Mouse (Mus musculus) CH12.LX (cell line): ENCODE measurements at regions not wholly inside any gene's neighbourhood (a gene's known extent, or its start where the extent isn't known, plus 50 kb on each side); places are given as distances from the start of the nearest gene placed in this dataset.

Experiments
- DNase-seq: peaks from one replicate; pipeline ENCODE4 v3.0.0-alpha.2; 2013; ENCODE audit errors: extremely low read depth
- H3K27ac ChIP-seq: 2 replicates; pipeline ENCODE4 v1.5.1; 2012; ENCODE audit warnings: low read depth, mild to moderate bottlenecking, control low read depth, moderate library complexity; ENCODE audit not compliant: insufficient read depth
- H3K27me3 ChIP-seq: replicated peaks from 2 replicates; pipeline ENCODE3; 2012; ENCODE audit warnings: inconsistent platforms
- H3K36me3 ChIP-seq, 2 experiments: replicated peaks in 1 of 2; 2 replicates each; pipeline versions ENCODE3 to v1.6.1; 2012; ENCODE audit warnings: inconsistent platforms in 1 of 2, low read length in 1 of 2, mild to moderate bottlenecking in 1 of 2, mixed read lengths in 1 of 2, moderate library complexity in 1 of 2; ENCODE audit not compliant: control insufficient read depth in 1 of 2, insufficient read depth in 1 of 2
- H3K4me1 ChIP-seq, 2 experiments: 2 replicates each; pipeline ENCODE4 v1.6.1; 2012; ENCODE audit warnings: inconsistent platforms in 1 of 2, moderate library complexity in 1 of 2; ENCODE audit not compliant: insufficient read depth in 2 of 2, control insufficient read depth in 1 of 2
- H3K4me2 ChIP-seq: 2 replicates; pipeline ENCODE4 v1.6.1; 2012; ENCODE audit warnings: low read depth, mild to moderate bottlenecking, control low read depth; ENCODE audit not compliant: poor library complexity, insufficient read depth, severe bottlenecking
- H3K4me3 ChIP-seq, 3 experiments: fragments of 150-350 bp in 1 of 3; sonication (generic) in 1 of 3; replicated peaks in 1 of 3; 2 replicates each; pipeline versions ENCODE3 to v1.5.1; 2011 to 2012; ENCODE audit warnings: low read depth in 2 of 3, low read length in 2 of 3, mild to moderate bottlenecking in 2 of 3, moderate library complexity in 2 of 3, control low read depth in 1 of 3, improper control_type of control experiment in 1 of 3, inconsistent platforms in 1 of 3, mixed read lengths in 1 of 3; ENCODE audit not compliant: poor library complexity in 1 of 3
- H3K79me2 ChIP-seq: replicated peaks from 2 replicates; pipeline ENCODE4 v1.6.1; 2012; ENCODE audit warnings: mild to moderate bottlenecking, moderate library complexity; ENCODE audit not compliant: control insufficient read depth, poor library complexity, insufficient read depth, severe bottlenecking; ENCODE audit errors: extremely low read depth
- H3K9ac ChIP-seq: 2 replicates; pipeline ENCODE4 v1.6.1; 2012; ENCODE audit warnings: low read depth, mild to moderate bottlenecking, control low read depth, moderate library complexity; ENCODE audit not compliant: insufficient read depth
- H3K9me3 ChIP-seq: replicated peaks from 2 replicates; pipeline ENCODE3; 2012; ENCODE audit warnings: low read length, inconsistent platforms, mixed read lengths
- BHLHE40 ChIP-seq: IDR thresholded peaks from 2 replicates; pipeline ENCODE4 v1.6.1; 2011; ENCODE audit warnings: mild to moderate bottlenecking, low read depth, low read length, improper control_type of control experiment
- CHD2 ChIP-seq: IDR thresholded peaks from 2 replicates; pipeline ENCODE4 v1.6.1; 2011; ENCODE audit warnings: low read length, improper control_type of control experiment
- E2F4 ChIP-seq: IDR thresholded peaks from 2 replicates; pipeline ENCODE4 v1.6.1; 2011; ENCODE audit warnings: low read depth, low read length, improper control_type of control experiment; ENCODE audit not compliant: insufficient replicate concordance
- ELF1 ChIP-seq: IDR thresholded peaks from 2 replicates; pipeline ENCODE4 v1.6.1; 2014; ENCODE audit warnings: low read depth, mild to moderate bottlenecking, inconsistent platforms, low read length, improper control_type of control experiment
- EP300 ChIP-seq: IDR thresholded peaks from 2 replicates; pipeline ENCODE4 v1.6.1; 2011; ENCODE audit warnings: low read length, improper control_type of control experiment
- ETS1 ChIP-seq: conservative IDR thresholded peaks from 2 replicates; pipeline ENCODE4 v1.6.1; 2012; ENCODE audit warnings: low read depth, mild to moderate bottlenecking, inconsistent platforms, low read length, improper control_type of control experiment, moderate library complexity
- GABPA ChIP-seq: IDR thresholded peaks from 2 replicates; pipeline ENCODE4 v1.6.1; 2012; ENCODE audit warnings: low read depth, low read length, improper control_type of control experiment, inconsistent platforms; ENCODE audit not compliant: insufficient replicate concordance
- HCFC1 ChIP-seq: IDR thresholded peaks from 2 replicates; pipeline ENCODE4 v1.6.1; 2012; ENCODE audit warnings: low read depth, mild to moderate bottlenecking, inconsistent platforms, low read length, improper control_type of control experiment
- IRF4 ChIP-seq: IDR thresholded peaks from 2 replicates; pipeline ENCODE4 v1.6.1; 2014; ENCODE audit warnings: low read depth, mild to moderate bottlenecking, inconsistent platforms, low read length, improper control_type of control experiment
- JUN ChIP-seq: IDR thresholded peaks from 2 replicates; pipeline ENCODE4 v1.6.1; 2011; ENCODE audit warnings: low read depth, mild to moderate bottlenecking, low read length, improper control_type of control experiment, moderate library complexity; ENCODE audit not compliant: insufficient read depth
- JUND ChIP-seq: conservative IDR thresholded peaks from 2 replicates; pipeline ENCODE4 v1.6.1; 2011; ENCODE audit warnings: low read depth, low read length, improper control_type of control experiment
- MAZ ChIP-seq: IDR thresholded peaks from 2 replicates; pipeline ENCODE4 v1.6.1; 2012; ENCODE audit warnings: low read depth, mild to moderate bottlenecking, inconsistent platforms, low read length, improper control_type of control experiment, moderate library complexity
- MEF2A ChIP-seq: IDR thresholded peaks from 2 replicates; pipeline ENCODE4 v1.6.1; 2014; ENCODE audit warnings: low read depth, mild to moderate bottlenecking, inconsistent platforms, low read length, improper control_type of control experiment, borderline replicate concordance
- NELFE ChIP-seq: IDR thresholded peaks from 2 replicates; pipeline ENCODE4 v1.6.1; 2011; ENCODE audit warnings: low read depth, low read length, improper control_type of control experiment
- NRF1 ChIP-seq: IDR thresholded peaks from 2 replicates; pipeline ENCODE4 v1.6.1; 2014; ENCODE audit warnings: low read depth, mild to moderate bottlenecking, inconsistent platforms, low read length, improper control_type of control experiment, moderate library complexity
- PAX5 ChIP-seq: IDR thresholded peaks from 2 replicates; pipeline ENCODE4 v1.6.1; 2012; ENCODE audit warnings: low read length, inconsistent platforms, mixed read lengths
- POLR2A ChIP-seq: IDR thresholded peaks from 2 replicates; pipeline ENCODE4 v1.6.1; 2011; ENCODE audit warnings: low read depth, mild to moderate bottlenecking, improper control_type of control experiment, low read length
- POLR2AphosphoS2 ChIP-seq: IDR thresholded peaks from 2 replicates; pipeline ENCODE4 v1.6.1; 2011; ENCODE audit warnings: low read depth, low read length, improper control_type of control experiment
- RAD21 ChIP-seq: IDR thresholded peaks from 2 replicates; pipeline ENCODE4 v1.6.1; 2011; ENCODE audit warnings: low read depth, mild to moderate bottlenecking, low read length, improper control_type of control experiment, moderate library complexity
- SIN3A ChIP-seq: IDR thresholded peaks from 2 replicates; pipeline ENCODE4 v1.6.1; 2012; ENCODE audit warnings: low read length, improper control_type of control experiment, inconsistent platforms
- SMC3 ChIP-seq: IDR thresholded peaks from 2 replicates; pipeline ENCODE4 v1.6.1; 2011; ENCODE audit warnings: low read depth, low read length, improper control_type of control experiment
- TCF12 ChIP-seq: IDR thresholded peaks from 2 replicates; pipeline ENCODE4 v1.6.1; 2014; ENCODE audit warnings: low read depth, mild to moderate bottlenecking, inconsistent platforms, low read length, improper control_type of control experiment
- UBTF ChIP-seq: IDR thresholded peaks from 2 replicates; pipeline ENCODE4 v1.6.1; 2012; ENCODE audit warnings: low read depth, mild to moderate bottlenecking, inconsistent platforms, low read length, improper control_type of control experiment, moderate library complexity
- ZC3H11A ChIP-seq: IDR thresholded peaks from 2 replicates; pipeline ENCODE4 v1.6.1; 2012; ENCODE audit warnings: low read depth, mild to moderate bottlenecking, inconsistent platforms, low read length, improper control_type of control experiment
- ZKSCAN1 ChIP-seq: IDR thresholded peaks from 2 replicates; pipeline ENCODE4 v1.6.1; 2012; ENCODE audit warnings: low read depth, inconsistent platforms, low read length, improper control_type of control experiment, borderline replicate concordance
- ZMIZ1 ChIP-seq: IDR thresholded peaks from 2 replicates; pipeline ENCODE4 v1.6.1; 2012; ENCODE audit warnings: low read depth, mild to moderate bottlenecking, inconsistent platforms, low read length, improper control_type of control experiment
- ZNF384 ChIP-seq: IDR thresholded peaks from 2 replicates; pipeline ENCODE4 v1.6.1; 2012; ENCODE audit warnings: low read depth, low read length, improper control_type of control experiment, inconsistent platforms
- dilution Hi-C: fragments of 300-500 bp; cut with MboI; formaldehyde crosslinking; loops from 2 replicates; pipeline ENCODE4 v1.14.3; 2020; ENCODE audit warnings: low sequenced_read_pairs; ENCODE audit not compliant: extremely low pct_unique_long_range_greater_than_20kb, extremely low pct_ligation_motif_present
- in situ Hi-C: fragments of 300-500 bp; cut with MboI; formaldehyde crosslinking; loops from 3 replicates; pipeline ENCODE4 v1.14.3; 2019; ENCODE audit warnings: low sequenced_read_pairs, low pct_ligation_motif_present, low pct_unique_long_range_greater_than_20kb, mixed read lengths

- Histone ChIP-seq H3K36me3 (no peaks in the 10 kb centered on the region), H3K4me1 (peaks cover 0 to 5% of the 10 kb centered on the region in 2 experiments; a peak in 1 of 4 replicates), H3K4me2 (no peak overlapping the region), H3K4me3 (no peak overlapping the region), H3K79me2 (no peaks in the 10 kb centered on the region), H3K9ac (no peak overlapping the region), H3K9me3 (no peaks in the 10 kb centered on the region), H3K27ac (no peak overlapping the region), H3K27me3 (no peaks in the 10 kb centered on the region)
- no peak for TF ChIP-seq EP300
- no peak for TF ChIP-seq TCF12
- TF ChIP-seq ZKSCAN1, result no peak
- no peak for TF ChIP-seq HCFC1
- no peak for TF ChIP-seq PAX5
- no peak for TF ChIP-seq SMC3
- no peak for TF ChIP-seq NELFE
- no peak for TF ChIP-seq RAD21
- no peak for TF ChIP-seq MEF2A
- TF ChIP-seq JUN, result no peak
- no peak for DNase-seq
- in situ Hi-C loops, result no loop called here
- dilution Hi-C loops, result no loop called here
Observed at GRCm38 (mm10) chr14:99674399-99674798, 375.9 kb downstream of the Klf5 start.

DNA sequence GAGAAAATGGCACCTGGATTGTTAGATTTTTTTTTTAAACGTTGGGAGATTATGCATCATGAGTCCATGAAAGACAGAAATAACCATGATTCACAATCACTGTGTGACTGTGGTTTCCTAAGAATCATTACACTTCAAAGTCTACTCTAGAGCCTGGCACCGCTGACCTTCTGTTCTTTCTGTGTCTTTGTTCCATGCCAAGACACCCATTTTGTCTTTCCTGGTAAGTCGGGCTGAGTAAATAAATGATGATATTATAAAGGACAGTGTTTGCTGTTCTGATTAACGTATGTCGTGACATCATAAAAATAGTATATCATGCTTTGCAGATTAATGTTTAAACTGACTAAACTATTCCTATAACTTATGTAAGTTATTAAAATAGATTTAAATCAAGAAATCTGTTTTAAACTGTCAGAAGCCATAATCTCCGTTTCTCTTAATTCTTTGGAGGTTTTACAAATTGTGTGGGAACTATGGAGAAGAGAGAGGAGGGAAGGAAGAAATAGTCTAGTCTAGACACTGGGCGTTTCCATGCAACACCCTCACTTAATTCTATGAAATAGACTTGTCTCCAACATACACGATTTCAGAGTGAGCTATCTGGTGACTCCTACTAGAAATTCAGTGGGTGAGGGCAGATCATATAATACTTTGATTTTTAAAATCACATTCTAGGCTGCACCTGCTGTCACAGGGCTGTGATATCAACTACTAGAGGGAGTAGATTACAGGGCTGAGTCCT is 388.7 kb downstream of the Klf5 start:
- dilution Hi-C loops, result no loop called here
- TF ChIP-seq CHD2, result no peak
- TF ChIP-seq NRF1, result no peak
- no peak for TF ChIP-seq MAZ
- no peak for TF ChIP-seq MEF2A
- TF ChIP-seq BHLHE40, result no peak
- no peak for TF ChIP-seq ZMIZ1
- TF ChIP-seq, all 38 proteins: peak for 0

DNA sequence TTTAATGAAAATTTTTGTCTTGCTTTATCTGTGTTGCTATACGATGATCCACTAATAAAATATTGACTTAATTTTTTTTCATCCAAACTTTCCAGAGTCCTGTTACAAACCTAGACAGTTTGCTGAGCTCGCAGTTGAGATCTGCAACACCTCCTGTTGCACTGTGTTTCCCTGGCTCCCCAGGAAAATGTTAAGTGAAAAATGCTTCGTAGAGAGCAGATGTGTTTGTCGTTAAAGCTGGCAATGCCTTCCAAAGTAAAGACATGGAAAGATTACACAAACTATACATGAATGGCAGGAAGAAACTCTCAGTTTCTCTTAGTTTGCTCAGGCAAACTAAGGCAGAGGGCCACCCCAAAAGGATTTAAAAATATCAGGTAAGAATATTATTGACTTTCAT is 389.9 kb downstream of the Klf5 start:
- in situ Hi-C loops, result no loop called here
- Histone ChIP-seq H3K79me2 (no peaks in the 10 kb centered on the region), H3K4me1 (no peaks in the 10 kb centered on the region)
- no peak for TF ChIP-seq SIN3A
- TF ChIP-seq ELF1, result no peak
- TF ChIP-seq ZNF384, result no peak
- no peak for TF ChIP-seq HCFC1
- TF ChIP-seq GABPA, result no peak
- no peak for TF ChIP-seq ZMIZ1
- no peak for TF ChIP-seq POLR2A
- TF ChIP-seq ETS1, result no peak
- no peak for TF ChIP-seq ZC3H11A
- no peak for TF ChIP-seq POLR2AphosphoS2
- no peak for TF ChIP-seq PAX5
- TF ChIP-seq IRF4, result no peak
- no peak for TF ChIP-seq JUND
- no peak for TF ChIP-seq E2F4
- no peak for TF ChIP-seq MAZ
- no peak for TF ChIP-seq UBTF

More for the DNA sequence above, 388.7 kb downstream of the Klf5 start:
- Histone ChIP-seq H3K79me2 (no peaks in the 10 kb centered on the region), H3K4me2 (no peak overlapping the region), H3K9ac (no peak overlapping the region), H3K4me1 (no peaks in the 10 kb centered on the region), H3K27me3 (no peaks in the 10 kb centered on the region), H3K36me3 (no peaks in the 10 kb centered on the region), H3K4me3 (no peak overlapping the region), H3K9me3 (no peaks in the 10 kb centered on the region), H3K27ac (no peak overlapping the region)
- in situ Hi-C loops, result no loop called here
- no peak for DNase-seq

More for the DNA sequence above, 389.9 kb downstream of the Klf5 start:
- Histone ChIP-seq H3K27me3 (no peaks in the 10 kb centered on the region), H3K9ac (no peak overlapping the region), H3K4me3 (no peak overlapping the region), H3K9me3 (no peaks in the 10 kb centered on the region), H3K36me3 (no peaks in the 10 kb centered on the region), H3K4me2 (no peak overlapping the region), H3K27ac (no peak overlapping the region)
- DNase-seq, result no peak
- dilution Hi-C loops, result no loop called here
